Mouse (Mus musculus): ENCODE measurements around the gene Prss16. TPM values are rescaled to one million over a fixed set of nuclear protein-coding genes. Genes with fewer than 3 reads are reported as not detected.
"Not testable (repeated sequence)": the region's sequence is repeated elsewhere in the genome, so short reads cannot be mapped to it uniquely, and the experiment has no call there.

Gene Prss16
- polyA plus RNA-seq, 1 experiment from 2014 or later: not detected

DNA sequence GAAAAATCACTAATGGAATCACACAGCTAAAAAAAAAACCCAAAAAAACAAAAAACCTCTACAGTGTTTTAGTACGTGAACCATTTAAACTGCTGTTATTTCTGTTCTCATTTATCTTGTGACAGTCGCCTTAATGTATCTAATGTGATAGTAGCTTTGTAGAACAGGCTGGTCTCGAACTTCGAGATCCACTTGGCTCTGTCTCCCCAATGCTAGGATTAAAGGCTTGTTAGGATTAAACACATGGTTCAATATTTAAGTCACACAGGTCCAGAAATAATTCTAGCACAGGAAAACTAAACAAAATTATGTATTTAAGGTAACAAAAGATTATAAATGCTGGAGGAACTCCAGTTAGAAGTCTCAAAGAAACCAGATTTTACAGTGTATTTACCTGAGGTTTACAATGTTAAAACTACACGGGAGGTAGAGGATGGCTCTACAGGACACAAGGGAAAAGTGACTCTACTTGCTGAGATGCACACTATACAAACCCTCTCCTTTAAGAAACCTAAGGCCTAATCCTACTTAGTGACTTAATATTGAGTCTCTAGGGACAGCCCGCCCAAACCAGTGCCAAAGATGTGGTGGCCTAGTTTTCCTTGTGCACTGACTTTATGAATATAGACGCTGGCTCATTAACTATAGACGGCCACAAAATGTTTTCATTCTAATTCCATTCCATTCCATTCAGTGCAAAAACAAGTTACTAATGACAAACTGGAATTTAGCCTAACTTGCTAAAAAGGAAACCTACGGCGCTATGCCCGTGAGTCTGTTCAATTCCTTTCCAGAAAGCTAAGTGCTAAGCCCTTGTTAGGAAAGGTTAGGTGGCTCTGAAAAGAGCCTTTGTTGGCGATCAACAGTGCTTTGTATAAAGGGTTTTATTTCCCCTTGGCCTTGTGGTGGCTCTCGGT, 32.4 kb upstream of the Prss16 start:
- WGBS: 3% methylated on average over 13 of the region's 13 CpGs
- H3K36me3 ChIP-seq: no peaks in the 10 kb centered on the region
- peak overlapping the region; percentile 31 for H3K4me3 ChIP-seq
- no peaks in the 10 kb centered on the region for H3K27me3 ChIP-seq (replicated peaks)
- H3K4me2 ChIP-seq (replicated peaks): peak overlapping the region; percentile 72
- H3K9me3 ChIP-seq: no peaks in the 10 kb centered on the region
- ATAC-seq (ENCODE audit: low FRiP score, low read depth): no peak
- H3K27ac ChIP-seq: peak overlapping the region; percentile 76
- peak overlapping the region; percentile 51 for H3K9ac ChIP-seq
- H3K4me1 ChIP-seq: peaks cover 18% of the 10 kb centered on the region

DNA sequence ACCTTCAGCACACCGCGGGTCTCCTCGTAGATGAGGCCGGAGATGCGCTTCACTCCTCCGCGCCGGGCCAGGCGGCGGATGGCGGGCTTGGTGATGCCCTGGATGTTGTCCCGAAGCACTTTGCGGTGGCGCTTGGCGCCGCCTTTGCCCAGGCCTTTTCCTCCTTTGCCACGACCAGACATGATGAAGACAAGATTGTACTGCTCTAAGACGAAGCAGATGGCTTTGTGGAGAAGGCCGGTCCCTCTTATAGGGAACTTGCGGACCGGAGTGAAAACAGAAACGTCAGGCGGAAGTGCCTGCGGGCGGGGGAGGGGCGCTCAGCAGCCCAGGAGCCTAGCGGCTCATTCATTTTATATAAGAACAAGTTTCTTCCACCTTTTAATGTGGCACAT, 31.6 kb upstream of the Prss16 start, which contains the start of gene Hist1h4i:
Gene Hist1h4i (minus strand): TSS at position 221 of the 395 bp plus-strand sequence.
- Histone ChIP-seq H3K4me1 (peaks cover 25% of the 10 kb centered on the region), H3K4me3 (peak within 1 kb of the TSS; percentile 38), H3K27ac (peak within 1 kb of the TSS; percentile 76), H3K9ac (peak within 1 kb of the TSS; percentile 60), H3K4me2 (replicated peaks) (peak within 1 kb of the TSS; percentile 72)
- H3K9me3 ChIP-seq; H3K27me3 ChIP-seq (replicated peaks); H3K36me3 ChIP-seq: not testable (repeated sequence)
- ATAC-seq (ENCODE audit: low FRiP score, low read depth): peak; percentile 39
- under 1% methylated on average over 25 of the region's 27 CpGs for WGBS

DNA sequence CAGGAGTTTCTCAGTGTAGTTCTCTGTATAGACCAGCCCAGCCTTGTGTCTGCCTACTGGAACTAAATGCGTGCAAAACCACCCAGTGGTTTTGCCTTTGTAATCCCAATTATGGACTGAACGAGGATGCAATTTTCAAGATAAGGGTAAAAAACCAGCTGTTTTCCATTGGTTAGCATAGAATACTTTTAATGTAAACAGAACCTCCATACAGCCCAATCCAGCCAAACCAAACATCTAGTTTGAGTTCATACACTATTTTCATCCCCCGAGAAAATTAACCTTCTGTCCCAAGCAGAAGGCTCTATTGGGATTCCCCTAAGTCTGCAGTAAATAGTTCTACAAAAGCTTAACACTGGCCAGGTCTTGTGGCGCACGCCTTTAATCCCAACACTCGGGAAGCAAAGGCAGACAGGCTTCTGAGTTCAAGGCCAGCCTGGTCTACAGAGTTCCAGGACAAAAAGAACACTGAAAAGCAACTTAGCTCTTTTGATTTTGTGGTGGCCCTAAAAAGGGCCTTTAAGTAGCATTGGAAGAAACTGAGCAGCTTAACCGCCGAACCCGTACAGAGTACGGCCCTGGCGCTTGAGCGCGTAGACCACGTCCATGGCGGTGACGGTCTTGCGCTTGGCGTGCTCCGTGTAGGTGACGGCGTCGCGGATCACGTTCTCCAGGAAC, 31.1 kb upstream of the Prss16 start:
- Histone ChIP-seq H3K4me2 (replicated peaks) (peak overlapping the region; percentile 72), H3K36me3 (no peaks in the 10 kb centered on the region), H3K9ac (peak overlapping the region; percentile 60), H3K4me3 (peak overlapping the region; percentile 38), H3K4me1 (peaks cover 26% of the 10 kb centered on the region), H3K27me3 (replicated peaks) (no peaks in the 10 kb centered on the region), H3K9me3 (no peaks in the 10 kb centered on the region), H3K27ac (peak overlapping the region; percentile 64)
- ATAC-seq (ENCODE audit: low FRiP score, low read depth): peak; percentile 12; the same call in 1 of the 2 replicates
- under 1% methylated on average over 24 of the region's 24 CpGs for WGBS

DNA sequence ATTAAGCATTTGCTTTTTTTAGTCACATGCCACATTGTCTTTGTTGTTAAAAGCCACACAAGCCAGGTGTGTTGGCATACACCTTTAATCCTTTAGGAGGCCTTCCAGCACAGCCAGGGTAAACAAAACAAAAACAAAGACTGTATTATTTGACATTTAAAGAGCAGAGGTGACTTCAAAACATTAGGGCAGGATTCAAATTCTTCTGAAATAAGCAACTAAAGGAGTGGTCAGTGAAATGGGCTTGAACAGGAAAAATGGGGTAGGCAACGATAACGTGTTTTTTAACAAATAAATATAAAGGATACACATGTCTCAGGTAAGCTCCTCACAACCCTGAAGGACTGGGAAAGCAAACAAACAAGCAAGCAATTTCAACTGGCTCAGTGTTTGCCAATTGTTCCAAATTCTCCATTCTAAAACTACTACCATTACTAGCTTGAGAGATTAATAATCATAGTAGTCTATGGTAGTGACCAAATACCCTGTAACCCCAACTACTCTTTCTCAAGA, 30.5 kb upstream of the Prss16 start:
- ATAC-seq (ENCODE audit: low FRiP score, low read depth): no peak
- peak overlapping the region; percentile 21; the same call in 1 of the 2 replicates for H3K27ac ChIP-seq
- peak overlapping the region; percentile 38 for H3K4me3 ChIP-seq
- H3K27me3 ChIP-seq (replicated peaks): no peaks in the 10 kb centered on the region
- no peaks in the 10 kb centered on the region for H3K36me3 ChIP-seq
- no peaks in the 10 kb centered on the region for H3K9me3 ChIP-seq
- 8% methylated on average over 2 of the region's 2 CpGs for WGBS
- peaks cover 26% of the 10 kb centered on the region for H3K4me1 ChIP-seq
- H3K9ac ChIP-seq: no peak overlapping the region
- peak overlapping the region; percentile 72 for H3K4me2 ChIP-seq (replicated peaks)

DNA sequence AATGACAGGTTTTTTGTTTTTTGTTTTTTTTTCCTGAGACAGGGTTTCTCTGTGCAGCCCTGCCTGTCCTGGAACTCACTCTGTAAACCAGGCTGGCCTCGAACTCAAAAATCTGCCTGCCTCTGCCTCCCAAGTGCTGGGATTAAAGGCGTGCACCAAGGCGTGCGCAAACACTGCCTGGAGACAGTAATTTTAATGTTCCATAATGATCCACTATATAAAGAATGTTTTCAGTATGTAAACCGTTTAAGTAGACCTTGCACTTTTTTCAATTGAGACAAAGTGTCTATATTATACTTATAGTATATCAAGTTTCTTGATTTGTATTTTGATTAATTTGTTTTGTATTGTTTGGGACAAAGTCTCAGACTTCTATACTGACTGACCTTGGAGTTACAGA, 29.8 kb upstream of the Prss16 start:
- no peak for ATAC-seq (ENCODE audit: low FRiP score, low read depth)
- 76% methylated on average over 5 of the region's 5 CpGs for WGBS
- H3K27ac ChIP-seq: no peak overlapping the region
- peak overlapping the region; percentile 72; the same call in 1 of the 2 replicates for H3K4me2 ChIP-seq (replicated peaks)
- no peaks in the 10 kb centered on the region for H3K9me3 ChIP-seq
- no peak overlapping the region for H3K4me3 ChIP-seq
- H3K9ac ChIP-seq: no peak overlapping the region
- peaks cover 29% of the 10 kb centered on the region for H3K4me1 ChIP-seq
- H3K36me3 ChIP-seq: no peaks in the 10 kb centered on the region
- H3K27me3 ChIP-seq (replicated peaks): no peaks in the 10 kb centered on the region

DNA sequence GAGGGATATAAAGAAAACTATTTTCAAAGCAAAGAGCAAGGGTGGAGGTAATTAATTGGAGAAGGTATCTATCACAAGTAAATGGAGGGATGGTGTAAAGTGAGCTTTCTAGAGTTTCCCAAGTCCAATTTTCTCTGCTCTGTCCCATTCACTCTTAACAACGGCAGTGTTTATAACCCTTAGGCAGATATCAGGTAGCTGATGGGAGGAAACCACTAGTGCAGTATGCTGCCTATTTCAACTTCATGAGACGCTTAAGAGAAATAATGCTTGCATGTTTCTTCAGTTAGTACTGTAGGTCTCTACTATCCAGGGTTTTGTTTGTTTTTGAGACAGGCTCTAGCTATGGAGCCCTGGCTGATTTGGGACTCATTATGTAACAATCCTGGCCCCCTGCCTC, 27.9 kb upstream of the Prss16 start:
- Histone ChIP-seq H3K27ac (no peak overlapping the region), H3K4me2 (replicated peaks) (no peak overlapping the region), H3K27me3 (replicated peaks) (no peaks in the 10 kb centered on the region), H3K36me3 (no peaks in the 10 kb centered on the region), H3K4me1 (peaks cover 36% of the 10 kb centered on the region), H3K9ac (no peak overlapping the region), H3K4me3 (no peak overlapping the region), H3K9me3 (no peaks in the 10 kb centered on the region)
- ATAC-seq (ENCODE audit: low FRiP score, low read depth): no peak
- 69% methylated on average over 2 of the region's 2 CpGs for WGBS

DNA sequence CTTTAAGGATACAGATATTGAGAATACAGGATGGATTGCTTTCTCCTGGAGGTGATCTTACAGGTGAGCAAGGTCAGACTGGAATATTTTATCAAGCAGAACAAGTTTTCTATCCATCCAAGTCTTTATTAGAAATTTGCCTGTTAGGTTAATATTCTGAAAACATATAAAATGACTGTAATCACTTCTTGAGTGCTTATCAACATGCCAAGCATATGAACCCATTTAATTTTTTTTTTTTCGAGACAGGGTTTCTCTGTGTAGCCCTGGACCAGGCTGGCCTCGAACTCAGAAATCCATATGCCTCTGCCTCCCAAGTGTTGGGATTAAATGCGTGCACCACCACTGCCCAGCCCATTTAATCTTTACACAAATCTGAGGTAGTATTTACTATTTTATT, 27.4 kb upstream of the Prss16 start:
- 0 out of 2 replicates have a peak overlapping the region, but pooled peaks have one; percentile 54 for H3K27ac ChIP-seq
- 64% methylated on average over 3 of the region's 3 CpGs for WGBS
- no peak overlapping the region for H3K4me3 ChIP-seq
- no peak for ATAC-seq (ENCODE audit: low FRiP score, low read depth)
- no peaks in the 10 kb centered on the region for H3K9me3 ChIP-seq
- no peaks in the 10 kb centered on the region for H3K27me3 ChIP-seq (replicated peaks)
- peak overlapping the region; percentile 69 for H3K4me2 ChIP-seq (replicated peaks)
- no peak overlapping the region; the same call in 1 of the 2 replicates for H3K9ac ChIP-seq
- peaks cover 32% of the 10 kb centered on the region for H3K4me1 ChIP-seq
- no peaks in the 10 kb centered on the region for H3K36me3 ChIP-seq

DNA sequence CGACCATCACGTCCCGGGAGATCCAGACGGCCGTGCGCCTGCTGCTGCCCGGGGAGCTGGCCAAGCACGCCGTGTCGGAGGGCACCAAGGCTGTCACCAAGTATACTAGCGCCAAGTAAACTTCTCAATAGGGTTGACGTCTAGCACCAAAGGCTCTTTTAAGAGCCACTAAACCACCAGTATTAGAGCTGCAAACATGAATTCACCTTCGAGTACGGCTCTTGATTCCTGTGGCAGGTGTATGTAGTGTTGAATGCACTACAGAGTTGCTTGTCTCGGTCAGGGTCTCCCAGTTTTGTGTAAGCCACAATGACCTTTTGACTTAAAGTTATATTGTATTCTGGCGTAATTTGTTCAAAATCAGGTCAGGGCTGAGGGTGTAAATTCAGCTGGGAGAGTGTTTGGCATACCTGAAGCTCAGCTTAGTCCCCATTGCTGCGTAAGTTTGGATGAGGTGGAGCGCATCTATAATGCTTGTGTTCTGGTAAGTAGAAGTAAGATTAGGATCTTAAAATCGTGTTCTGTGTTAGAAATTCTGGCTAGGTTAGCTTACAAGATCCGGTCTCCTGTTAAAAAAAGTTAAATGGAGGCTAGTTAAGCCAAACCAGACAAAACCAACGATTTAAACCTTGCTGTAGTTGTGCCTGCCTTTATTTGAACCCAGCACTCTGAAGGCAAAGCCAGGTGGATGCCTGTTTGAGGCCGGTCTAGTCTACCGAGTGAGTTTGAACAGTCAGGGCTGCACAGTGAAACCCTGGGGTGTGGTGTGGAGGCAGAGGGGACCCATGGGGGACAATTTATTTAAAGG, 26.8 kb upstream of the Prss16 start:
- H3K4me3 ChIP-seq: peak overlapping the region; percentile 28
- peak overlapping the region; percentile 54; the same call in 1 of the 2 replicates for H3K27ac ChIP-seq
- H3K27me3 ChIP-seq (replicated peaks): no peaks in the 10 kb centered on the region
- peak overlapping the region; percentile 69 for H3K4me2 ChIP-seq (replicated peaks)
- no peaks in the 10 kb centered on the region for H3K36me3 ChIP-seq
- H3K4me1 ChIP-seq: peaks cover 31% of the 10 kb centered on the region
- peak overlapping the region; percentile 36 for H3K9ac ChIP-seq
- ATAC-seq (ENCODE audit: low FRiP score, low read depth): peak; percentile 17; the same call in 1 of the 2 replicates
- no peaks in the 10 kb centered on the region for H3K9me3 ChIP-seq
- WGBS: 3% methylated on average over 22 of the region's 23 CpGs

DNA sequence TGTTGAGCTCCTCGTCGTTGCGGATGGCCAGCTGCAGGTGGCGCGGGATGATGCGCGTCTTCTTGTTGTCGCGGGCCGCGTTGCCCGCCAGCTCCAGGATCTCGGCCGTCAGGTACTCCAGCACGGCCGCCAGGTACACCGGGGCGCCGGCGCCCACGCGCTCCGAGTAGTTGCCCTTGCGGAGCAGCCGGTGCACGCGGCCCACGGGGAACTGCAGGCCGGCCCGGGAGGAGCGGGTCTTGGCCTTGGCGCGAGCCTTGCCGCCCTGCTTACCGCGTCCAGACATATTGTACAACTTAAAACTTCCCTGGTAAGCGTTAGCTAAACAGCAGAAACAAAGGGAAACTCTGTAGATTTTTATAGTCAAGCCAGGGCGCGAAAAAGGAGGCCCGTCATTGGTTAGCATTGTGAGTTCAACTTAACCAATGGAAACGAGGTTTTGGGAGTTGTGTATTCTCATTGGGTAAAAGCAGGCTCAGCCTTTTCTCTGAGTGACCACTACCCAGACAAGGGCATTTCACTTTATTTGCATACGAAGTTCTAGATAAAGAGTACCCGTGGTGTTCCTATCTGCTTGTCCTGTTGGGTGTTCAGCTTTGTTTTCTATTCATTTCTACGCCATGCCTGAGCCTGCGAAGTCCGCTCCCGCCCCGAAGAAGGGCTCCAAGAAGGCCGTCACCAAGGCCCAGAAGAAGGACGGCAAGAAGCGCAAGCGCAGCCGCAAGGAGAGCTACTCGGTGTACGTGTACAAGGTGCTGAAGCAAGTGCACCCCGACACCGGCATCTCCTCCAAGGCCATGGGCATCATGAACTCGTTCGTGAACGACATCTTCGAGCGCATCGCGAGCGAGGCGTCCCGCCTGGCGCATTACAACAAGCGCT, 26.0 kb upstream of the Prss16 start, which contains the start of the genes Hist1h2ah and Hist1h2bk:
Gene Hist1h2ah (minus strand): TSS at position 302 of the 882 bp plus-strand sequence.
Gene Hist1h2bk (plus strand): TSS at position 604 of the 882 bp plus-strand sequence.
- H3K36me3 ChIP-seq; H3K9me3 ChIP-seq; H3K27me3 ChIP-seq (replicated peaks): not testable (repeated sequence)
- peak; percentile 97 for ATAC-seq (ENCODE audit: low FRiP score, low read depth)
- Histone ChIP-seq H3K27ac (peak within 1 kb of the TSS; percentile 54; the same call in 1 of the 2 replicates), H3K4me2 (replicated peaks) (peak within 1 kb of the TSS; percentile 69), H3K4me3 (peak within 1 kb of the TSS; percentile 38), H3K4me1 (peaks cover 27% of the 10 kb centered on the region), H3K9ac (peak within 1 kb of the TSS; percentile 47)
- WGBS: under 1% methylated on average over 25 of the region's 69 CpGs

DNA sequence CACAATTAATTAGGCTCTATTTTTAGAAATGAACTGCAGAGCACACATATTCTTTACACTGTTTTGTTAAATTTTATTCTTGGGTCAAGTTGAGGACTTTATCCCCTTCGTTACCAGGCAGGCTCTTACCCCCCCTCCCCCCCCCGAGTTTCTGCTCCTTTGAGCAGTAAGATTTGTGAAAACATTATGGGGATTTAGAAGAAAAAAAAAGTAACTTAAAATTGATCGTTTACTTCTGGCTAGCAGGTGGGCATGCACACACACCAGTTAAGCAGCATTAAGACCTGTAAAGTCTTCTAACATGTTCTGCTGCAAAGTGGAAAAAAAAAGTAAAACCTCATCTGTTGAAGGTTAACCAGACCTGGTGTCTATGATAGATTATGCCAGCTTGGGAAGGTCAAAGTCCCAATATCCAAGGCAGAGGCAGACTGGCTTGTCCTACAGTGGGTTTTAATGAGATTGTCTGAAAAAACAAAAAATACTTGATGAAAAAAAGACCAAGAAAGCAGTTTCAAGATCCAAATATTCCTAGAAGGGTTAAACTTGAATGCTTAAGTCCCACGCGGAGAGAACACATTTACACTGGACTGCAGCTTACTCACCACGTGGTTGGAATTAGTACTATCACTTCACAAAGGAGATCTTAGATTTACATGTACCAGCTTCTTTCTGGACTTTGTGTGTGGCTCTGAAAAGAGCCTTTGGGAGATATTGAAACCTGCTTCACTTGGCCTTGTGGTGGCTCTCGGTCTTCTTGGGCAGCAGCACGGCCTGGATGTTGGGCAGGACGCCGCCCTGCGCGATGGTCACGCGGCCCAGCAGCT, 25.1 kb upstream of the Prss16 start:
- Histone ChIP-seq H3K9ac (peak overlapping the region; percentile 47), H3K27ac (0 out of 2 replicates have a peak overlapping the region, but pooled peaks have one; percentile 27), H3K27me3 (replicated peaks) (no peaks in the 10 kb centered on the region), H3K36me3 (no peaks in the 10 kb centered on the region), H3K4me1 (peaks cover 21% of the 10 kb centered on the region), H3K4me2 (replicated peaks) (peak overlapping the region; percentile 69), H3K4me3 (peak overlapping the region; percentile 27), H3K9me3 (no peaks in the 10 kb centered on the region)
- no peak for ATAC-seq (ENCODE audit: low FRiP score, low read depth)
- WGBS: 1% methylated on average over 14 of the region's 14 CpGs
